Mouse (Mus musculus) urinary bladder, postnatal 10 days (tissue): ENCODE results near the gene Myb.

Experiments used
- DNase-seq: peaks from one replicate; pipeline ENCODE4 v3.0.0; 2022; ENCODE audit warnings: low spot score

Gene Myb

GRCm38 (mm10) chr10:21160537-21161358, at the start of gene Myb:
TSS of gene Myb (minus strand) at chr10:21160984.
- no peak for DNase-seq

DNA sequence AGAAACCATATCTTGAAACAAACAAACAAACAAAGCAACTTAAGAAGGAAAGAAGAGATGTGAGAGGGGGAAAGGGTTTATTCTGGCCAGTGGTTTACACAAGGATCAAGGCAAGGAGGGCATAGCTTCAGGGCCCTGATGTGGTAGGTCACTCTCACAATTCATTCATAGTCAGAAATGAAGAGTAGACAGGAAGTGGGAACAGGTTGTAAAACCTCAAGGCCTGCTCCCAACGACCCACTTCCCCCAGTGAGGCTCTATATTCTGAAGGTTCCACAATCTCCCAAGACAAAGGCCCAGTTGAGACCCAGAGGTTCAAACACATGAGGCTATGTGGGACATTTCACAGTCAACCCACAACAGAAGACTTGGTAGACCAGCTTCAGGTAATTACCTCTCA, 46.6 kb upstream of the Myb start:
- no peak for DNase-seq

DNA sequence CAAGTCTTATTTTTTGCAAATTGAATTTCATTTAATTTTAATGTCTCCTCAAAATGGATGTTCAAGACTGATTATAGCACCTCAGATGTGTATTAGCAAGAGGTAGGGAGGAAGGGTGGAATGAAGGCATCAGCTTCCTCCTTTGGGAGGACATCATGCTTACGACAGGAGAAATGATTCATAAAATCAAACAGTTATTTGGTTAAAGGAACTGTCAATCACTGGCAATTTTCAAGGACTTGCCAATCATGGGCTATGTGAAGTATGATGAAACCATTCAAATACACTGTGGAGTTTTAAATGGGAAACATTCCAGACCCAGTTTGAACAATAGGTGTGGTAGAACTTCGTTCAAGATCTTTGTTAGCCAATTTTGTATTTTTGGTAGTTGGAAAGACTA, 45.4 kb upstream of the Myb start:
- DNase-seq, result no peak

DNA sequence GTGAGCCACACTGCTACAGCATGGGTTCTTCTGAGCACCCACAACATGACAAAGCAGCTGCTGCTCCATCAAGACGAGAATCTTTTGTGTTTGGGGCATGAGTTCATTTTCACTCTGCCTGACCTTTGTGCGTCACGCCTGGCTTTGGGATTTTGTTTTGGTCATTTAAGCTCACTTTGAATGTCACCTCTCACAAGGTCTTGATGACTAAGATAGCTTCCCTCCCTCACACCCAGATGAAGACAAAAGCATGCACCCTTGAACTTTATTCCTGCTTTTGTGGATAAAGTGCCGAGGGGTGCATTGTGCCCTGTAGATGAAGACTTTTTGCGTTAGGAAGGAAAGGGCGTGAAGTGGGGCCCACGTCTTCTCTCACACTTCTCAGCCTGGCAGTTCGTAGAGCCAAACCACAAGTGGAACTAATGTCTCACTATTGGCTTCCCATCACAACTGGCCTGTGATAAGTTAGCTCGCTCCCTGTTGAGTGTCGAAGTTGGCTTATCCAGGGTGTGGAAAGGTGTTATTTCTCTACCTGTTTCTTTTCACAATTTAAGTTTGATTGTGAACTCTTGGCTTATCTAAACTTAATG, 43.8 kb upstream of the Myb start:
- DNase-seq, result no peak

- no peak for DNase-seq
These were observed 43.1 kb upstream of the Myb start for GRCm38 (mm10) chr10:21203886-21204285.

GRCm38 (mm10) chr10:21203461-21203860, 42.7 kb upstream of the Myb start:
- DNase-seq, result no peak

GRCm38 (mm10) chr10:21200761-21201160, 40.0 kb upstream of the Myb start:
- no peak for DNase-seq

DNA sequence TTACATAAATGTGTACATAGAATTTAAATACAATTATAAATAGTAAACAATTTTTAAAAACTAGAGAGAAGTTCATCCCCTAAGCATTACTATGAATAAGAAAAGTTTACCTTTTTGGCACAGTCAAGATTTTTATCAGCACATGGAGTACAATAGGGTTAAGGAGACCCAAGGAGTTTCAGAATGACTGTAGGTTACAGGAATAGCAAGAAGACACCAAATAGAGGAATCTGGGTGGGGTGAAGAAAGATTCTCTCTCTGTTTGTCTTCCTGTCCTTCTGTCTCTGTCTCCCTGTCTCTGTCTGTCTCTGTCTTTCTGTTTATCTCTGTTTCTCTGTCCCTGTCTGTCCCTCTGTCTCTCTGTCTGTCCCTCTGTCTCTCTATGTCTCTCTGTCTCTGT, 39.5 kb upstream of the Myb start:
- DNase-seq, result no peak

DNA sequence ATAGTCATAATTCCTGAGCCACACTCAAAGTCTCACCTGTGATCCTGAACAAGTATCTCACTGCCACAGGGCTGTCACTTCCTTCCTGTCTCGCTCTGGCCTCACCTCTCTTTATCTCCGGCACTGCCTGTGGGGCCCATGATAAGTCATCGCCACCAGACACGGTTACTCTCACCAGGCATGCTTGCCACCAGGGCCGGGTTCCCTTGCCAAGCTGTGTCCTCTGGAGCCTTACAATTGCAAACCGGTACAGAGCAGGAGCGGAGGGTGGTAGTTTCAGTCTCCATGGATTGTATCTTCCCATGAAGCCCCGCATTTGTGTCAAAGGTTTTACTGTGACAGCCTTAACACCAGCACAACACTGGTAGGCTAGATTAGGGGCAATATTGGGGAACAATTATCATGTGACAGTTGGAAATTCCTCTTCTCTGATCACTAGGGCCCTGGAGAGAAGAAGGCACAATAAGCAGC, 35.9 kb upstream of the Myb start:
- no peak for DNase-seq

DNA sequence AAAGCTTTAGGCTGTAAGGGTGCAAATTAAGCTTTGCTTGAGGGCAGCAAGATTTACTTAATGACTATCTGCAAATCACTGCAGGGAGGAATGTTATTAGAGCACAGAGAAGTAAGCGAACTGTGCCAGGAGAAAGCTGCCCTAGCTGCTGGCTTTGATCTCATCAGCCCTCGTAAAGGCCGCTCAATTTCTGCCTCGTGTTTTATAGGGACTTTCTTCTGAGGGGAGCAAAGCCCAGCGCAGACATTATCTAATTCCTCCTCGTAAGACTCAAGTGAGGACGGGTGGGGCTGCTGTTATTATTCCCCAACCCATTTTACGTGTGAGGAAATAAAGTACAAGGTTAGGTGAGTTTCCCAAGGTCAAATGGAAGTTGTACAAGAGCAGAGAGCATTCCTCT, 34.8 kb upstream of the Myb start:
- no peak for DNase-seq

GRCm38 (mm10) chr10:21193935-21194505, 33.2 kb upstream of the Myb start:
- DNase-seq, result no peak

DNA sequence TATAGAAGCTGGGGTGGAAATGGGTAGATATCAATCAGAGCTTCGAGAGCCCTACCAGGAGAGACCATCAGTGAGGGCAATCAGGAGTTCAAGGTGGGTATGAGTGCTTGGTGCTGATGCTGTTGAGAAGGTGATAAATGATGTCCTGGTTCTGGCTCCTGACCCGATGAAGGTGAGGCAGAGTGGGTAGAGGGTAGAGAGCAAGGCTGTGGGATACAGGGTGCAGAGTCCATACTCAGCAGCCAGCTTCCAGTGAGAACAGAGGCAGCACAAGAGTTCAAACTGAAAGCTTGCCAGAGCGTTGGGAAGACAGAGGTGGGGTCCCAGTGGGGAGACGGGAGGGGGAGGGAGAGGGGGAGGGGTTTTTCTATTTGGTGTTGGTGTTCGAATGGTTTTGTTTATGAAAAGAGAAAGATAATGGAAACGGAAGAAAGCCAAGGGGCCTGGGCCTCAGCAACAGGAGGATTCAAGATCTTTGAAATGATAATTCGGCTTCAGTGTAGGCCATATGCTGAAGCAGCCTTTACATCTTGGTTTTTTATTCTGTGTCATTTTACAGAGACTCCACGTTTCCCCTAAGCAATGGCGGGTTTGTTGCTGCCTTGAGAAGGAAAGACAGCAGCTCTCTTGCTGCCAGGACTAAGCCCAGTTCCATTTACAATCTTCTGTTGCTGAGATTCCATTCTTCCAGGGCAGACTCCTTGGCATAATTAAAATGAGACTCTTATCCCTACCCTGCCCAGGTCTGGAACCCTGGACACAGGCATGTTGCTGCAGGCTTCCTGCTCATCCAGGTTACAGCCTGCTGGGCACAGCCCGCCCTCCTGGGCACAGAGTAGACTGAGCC, 32.5 kb upstream of the Myb start:
- no peak for DNase-seq

DNA sequence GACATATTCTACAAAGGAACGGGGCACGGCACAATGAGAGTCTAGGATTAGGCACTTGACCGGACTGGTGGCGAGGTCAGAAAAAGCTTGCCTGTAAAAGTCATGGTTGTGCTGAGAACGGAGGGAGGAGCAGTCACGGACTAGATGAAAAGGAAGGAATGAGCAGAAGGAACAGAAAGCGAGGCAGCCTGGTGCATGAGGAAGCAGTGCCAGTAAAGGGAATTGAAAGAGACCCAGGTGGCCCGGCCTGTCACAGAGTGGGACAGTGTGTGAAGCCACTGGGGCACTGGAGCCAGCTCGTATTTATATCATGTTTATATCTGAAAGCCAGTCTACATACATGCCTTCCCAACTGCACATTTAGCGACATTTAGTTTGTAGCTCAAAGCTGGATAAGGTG, 31.7 kb upstream of the Myb start:
- no peak for DNase-seq

GRCm38 (mm10) chr10:21189756-21190397, 29.1 kb upstream of the Myb start:
- no peak for DNase-seq

GRCm38 (mm10) chr10:21189275-21189601, 28.5 kb upstream of the Myb start:
- DNase-seq, result no peak

GRCm38 (mm10) chr10:21188564-21189274, 27.9 kb upstream of the Myb start:
- DNase-seq, result no peak

GRCm38 (mm10) chr10:21187847-21188246, 27.1 kb upstream of the Myb start:
- no peak for DNase-seq

DNA sequence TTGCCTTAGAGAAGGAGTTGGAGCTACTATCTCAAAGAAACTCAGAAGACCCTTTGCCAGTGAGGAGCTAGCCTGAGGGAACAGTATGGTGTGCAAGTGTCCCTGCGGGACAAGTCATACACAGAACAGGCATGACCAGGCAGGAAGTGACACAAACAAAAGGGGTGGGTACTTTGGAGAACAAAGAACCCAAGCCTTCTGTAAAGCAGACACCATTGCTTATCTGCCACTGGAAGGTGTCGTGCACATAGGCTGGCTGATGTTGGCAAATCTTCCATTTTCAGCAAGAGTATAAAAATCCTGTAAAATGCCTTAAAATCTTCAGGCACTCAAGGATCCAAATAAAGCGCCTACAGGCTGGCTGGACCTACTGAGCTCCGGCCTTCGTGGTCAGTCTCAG, 25.9 kb upstream of the Myb start:
- DNase-seq, result no peak

DNA sequence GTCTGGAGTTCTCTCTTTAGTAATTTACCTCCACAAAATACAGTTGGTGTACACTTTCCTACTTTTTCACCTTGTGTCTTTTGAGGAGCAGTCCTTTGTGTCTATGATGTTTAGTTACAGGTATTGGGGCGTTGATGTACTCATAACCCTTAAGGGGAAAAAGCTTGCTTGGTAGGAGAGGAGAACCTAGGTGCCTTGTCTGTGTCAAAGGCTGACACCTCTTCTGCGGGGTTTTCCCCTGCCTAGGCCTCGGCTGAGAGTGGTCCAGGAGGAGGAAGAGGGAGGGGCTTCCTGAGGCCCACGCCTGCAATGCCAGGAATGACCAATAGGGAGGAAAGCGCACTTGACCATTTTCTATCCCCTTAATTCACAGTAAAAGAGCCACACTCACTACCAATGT, 17.9 kb upstream of the Myb start:
- DNase-seq, result no peak

DNA sequence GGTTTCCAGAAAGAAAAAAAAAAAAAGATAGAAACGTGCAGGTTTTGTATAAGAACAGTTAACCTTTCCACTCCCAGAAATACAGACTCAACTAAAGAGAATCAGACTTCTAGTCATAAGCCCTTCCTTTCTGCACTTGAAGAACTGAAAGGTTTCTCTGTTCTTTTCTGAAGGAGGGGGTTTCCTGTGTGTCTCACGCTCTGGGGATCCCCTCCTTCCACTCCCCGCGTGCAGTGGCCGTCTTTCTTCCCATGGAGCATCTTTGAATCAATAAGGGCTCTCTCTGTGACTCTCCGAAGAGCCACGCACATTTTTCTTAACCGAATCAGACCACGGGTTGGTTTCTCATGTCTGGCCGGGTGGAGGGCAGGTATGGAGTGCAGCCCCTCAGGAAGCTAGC, 17.5 kb upstream of the Myb start:
- DNase-seq, result no peak

- no peak for DNase-seq
These were observed 11.9 kb upstream of the Myb start for GRCm38 (mm10) chr10:21172650-21173200.
